Mouse (Mus musculus) heart, adult 2 months (tissue): Measurements from ENCODE around the gene Slc22a2. TPM values are rescaled to one million over a fixed set of nuclear protein-coding genes. Genes with fewer than 3 reads are reported as not detected.
"Not testable (repeated sequence)": the region's sequence is repeated elsewhere in the genome, so short reads cannot be mapped to it uniquely, and the experiment has no call there.

Experiments used
- DNase-seq, 2 experiments: peaks; one replicate each; pipeline ENCODE4 v3.0.0; 2021
- H3K27ac ChIP-seq: fragments of 200-600 bp; 2 replicates; pipeline ENCODE4 v1.8.1; 2022
- H3K27me3 ChIP-seq: fragments of 200-500 bp; 2 replicates; pipeline ENCODE4 v1.6.1; 2012; ENCODE audit warnings: mild to moderate bottlenecking, low read length, inconsistent platforms, mixed read lengths; ENCODE audit not compliant: control insufficient read depth, insufficient read depth
- H3K36me3 ChIP-seq: fragments of 200-500 bp; 2 replicates; pipeline ENCODE4 v1.6.1; 2012; ENCODE audit warnings: low read length, inconsistent platforms; ENCODE audit not compliant: control insufficient read depth, insufficient read depth
- H3K4me1 ChIP-seq: fragments of 200-500 bp; 2 replicates; pipeline ENCODE4 v1.6.1; 2011; ENCODE audit warnings: low read length; ENCODE audit not compliant: control insufficient read depth, insufficient read depth
- H3K4me3 ChIP-seq: fragments of 200-600 bp; 2 replicates; pipeline ENCODE4 v1.8.1; 2022
- H3K79me2 ChIP-seq: fragments of 200-500 bp; replicated peaks from 2 replicates; pipeline ENCODE4 v1.6.1; 2012; ENCODE audit warnings: mild to moderate bottlenecking, inconsistent platforms, low read length, moderate library complexity, mixed read lengths; ENCODE audit not compliant: control insufficient read depth, insufficient read depth
- H3K9ac ChIP-seq: fragments of 200-500 bp; 2 replicates; pipeline ENCODE4 v1.6.1; 2012; ENCODE audit warnings: low read depth, mild to moderate bottlenecking, control low read depth, inconsistent platforms, low read length, mixed read lengths
- CTCF ChIP-seq: fragments of 200-600 bp; IDR thresholded peaks from 2 replicates; pipeline ENCODE4 v1.8.1; 2022; ENCODE audit warnings: antibody characterized with exemption, mild to moderate bottlenecking, moderate library complexity
- EP300 ChIP-seq: fragments of 200-500 bp; IDR thresholded peaks from 2 replicates; pipeline ENCODE4 v1.6.1; 2011; ENCODE audit warnings: low read depth, low read length, control low read depth; ENCODE audit not compliant: insufficient read depth
- POLR2A ChIP-seq: fragments of 200-500 bp; IDR thresholded peaks from 2 replicates; pipeline ENCODE4 v1.6.1; 2011; ENCODE audit warnings: mild to moderate bottlenecking, low read depth, low read length, control low read depth; ENCODE audit not compliant: insufficient read depth
- WGBS: fragments of 180-500 bp; shearing (Covaris S2); methylation state at CpG from one replicate; pipeline ENCODE4 v1.1.7; 2018; 5-methylcytosine and 5-hydroxymethylcytosine counted together
- intact Hi-C: fragments of 180-260 bp; cut with DNase I; formaldehyde crosslinking; loops from one replicate; pipeline ENCODE4 v1.15.1; 2025
- long read RNA-seq: library from polyadenylated mRNA; stranded (forward); transcript quantifications from one replicate; pipeline ENCODE4 v2.0.0, GENCODE M21; 2021
- polyA plus RNA-seq: library from polyadenylated mRNA; depleted of rRNA; stranded (reverse); fragments of >200 nt; gene quantifications from 2 replicates; pipeline ENCODE4 v1.2.3, GENCODE M21; 2012; rRNA removed
- total RNA-seq, 2 experiments: library from RNA; stranded (reverse); gene quantifications; 2 replicates each; pipeline ENCODE4 v1.2.3; 2021

Gene Slc22a2
- total RNA-seq (not detected), polyA plus RNA-seq (0.20 TPM in 1 of 2 replicates, not detected in the other)
- long read RNA-seq = 0 reads

GRCm38 (mm10) chr17:12583991-12584390, at the start of gene Slc22a2:
Gene Slc22a2, plus strand, starts transcription at chr17:12584132.
- DNase-seq = no peak
- no peaks in the 10 kb centered on the region for H3K36me3 ChIP-seq
- no peak for TF ChIP-seq CTCF
- no peak for TF ChIP-seq POLR2A
- TF ChIP-seq EP300 = no peak
- H3K4me1 ChIP-seq = no peaks in the 10 kb centered on the region
- intact Hi-C loops = no loop called here
- no peak within 1 kb of the TSS for H3K27ac ChIP-seq
- H3K4me3 ChIP-seq = no peak within 1 kb of the TSS
- no peaks in the 10 kb centered on the region for H3K27me3 ChIP-seq
- 71% methylated on average over 10 of the region's 10 CpGs for WGBS
- H3K9ac ChIP-seq = no peak within 1 kb of the TSS
- H3K79me2 ChIP-seq = no peaks in the 10 kb centered on the region

DNA sequence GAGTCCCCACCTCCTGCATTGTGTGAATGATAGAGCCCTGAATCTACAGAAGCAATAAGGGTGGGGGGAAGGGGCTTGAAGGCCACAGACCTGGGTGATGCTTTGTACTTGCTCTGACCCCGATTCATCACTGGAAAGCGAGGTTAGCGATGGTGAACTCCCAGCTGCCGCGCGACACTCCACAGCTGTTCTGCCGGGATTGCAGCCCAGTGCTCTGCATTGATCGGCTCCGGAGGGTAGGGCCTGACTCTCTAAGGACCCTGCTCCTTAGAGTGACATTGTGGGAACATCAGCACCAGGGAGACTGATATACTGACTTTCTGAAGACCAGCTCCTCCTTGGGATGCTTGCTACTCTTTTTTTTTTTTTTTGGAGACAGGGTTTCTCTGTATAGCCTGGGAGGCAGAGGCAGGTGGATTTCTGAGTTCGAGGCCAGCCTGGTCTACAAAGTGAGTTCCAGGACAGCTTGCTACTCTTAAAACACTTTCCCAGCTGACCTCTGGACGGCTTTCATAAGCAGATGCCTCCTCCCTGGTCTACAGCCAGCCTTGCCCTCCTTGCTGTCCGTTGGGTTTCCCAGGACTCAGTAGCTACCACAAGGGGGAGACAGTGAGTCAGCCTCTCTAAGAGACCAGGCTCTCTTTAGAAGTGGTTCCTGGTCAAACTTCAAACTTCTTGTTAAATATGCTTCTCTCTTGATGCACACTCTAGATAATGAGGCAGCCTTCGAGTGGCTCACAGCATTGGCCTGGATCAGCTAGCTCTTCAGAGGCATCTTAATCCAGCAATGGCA, 49.4 kb upstream of the Slc22a2 start:
- Histone ChIP-seq H3K4me3 (no peak overlapping the region), H3K36me3 (no peaks in the 10 kb centered on the region), H3K27ac (no peak overlapping the region), H3K27me3 (no peaks in the 10 kb centered on the region), H3K4me1 (peaks cover 3% of the 10 kb centered on the region), H3K79me2 (no peaks in the 10 kb centered on the region), H3K9ac (no peak overlapping the region)
- intact Hi-C loops = loop anchor here (1.0 to 2.0 kb wide), 3 partner anchors 118 to 276 kb away; no protein-coding TSS in a partner anchor
- TF ChIP-seq CTCF = peak; percentile 96
- TF ChIP-seq POLR2A = no peak
- no peak for TF ChIP-seq EP300
- DNase-seq = peak; percentile 58 to 60
- WGBS = 57% methylated on average over 13 of the region's 13 CpGs

- Histone ChIP-seq H3K36me3 (no peaks in the 10 kb centered on the region), H3K79me2 (no peaks in the 10 kb centered on the region), H3K4me1 (no peaks in the 10 kb centered on the region), H3K4me3 (no peak overlapping the region), H3K9ac (no peak overlapping the region), H3K27ac (no peak overlapping the region), H3K27me3 (no peaks in the 10 kb centered on the region)
- TF ChIP-seq CTCF = peak; percentile 45
- TF ChIP-seq POLR2A = no peak
- no peak for TF ChIP-seq EP300
- WGBS = 76% methylated on average over 4 of the region's 4 CpGs
- no peak for DNase-seq
- intact Hi-C loops = loop anchor here (5.0 kb wide), 1 partner anchor 95 kb away; no protein-coding TSS in a partner anchor
Observed at GRCm38 (mm10) chr17:12562215-12562614, 21.7 kb upstream of the Slc22a2 start.

- not testable (repeated sequence) for H3K79me2 ChIP-seq, H3K36me3 ChIP-seq, H3K4me1 ChIP-seq, H3K27me3 ChIP-seq, H3K4me3 ChIP-seq, H3K27ac ChIP-seq, DNase-seq, H3K9ac ChIP-seq
- intact Hi-C loops = loop anchor here (5.0 kb wide), 1 partner anchor 93 kb away; no protein-coding TSS in a partner anchor
- WGBS = 91% methylated on average over 6 of the region's 6 CpGs
Observed at GRCm38 (mm10) chr17:12564481-12565000, 19.4 kb upstream of the Slc22a2 start.

DNA sequence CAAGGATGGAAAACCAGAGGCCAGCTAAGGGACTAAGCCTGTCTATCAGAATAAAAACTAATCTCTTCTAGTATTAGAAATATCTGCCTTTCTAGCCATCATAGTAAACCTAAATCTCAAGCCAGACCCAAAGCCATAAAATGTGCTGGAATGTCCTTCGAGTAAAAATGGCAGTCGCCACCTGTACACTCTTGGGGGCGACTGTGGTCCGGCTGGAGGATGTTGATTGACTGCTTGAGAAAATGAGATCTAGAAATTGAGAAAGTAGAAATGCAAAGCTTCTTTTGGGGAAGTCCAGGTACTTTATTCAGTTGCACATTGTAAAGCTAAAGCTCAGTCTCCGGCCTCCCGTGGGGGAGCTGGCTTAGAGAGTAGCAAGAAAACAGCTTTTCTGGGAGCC, 18.5 kb upstream of the Slc22a2 start:
- WGBS = 91% methylated on average over 6 of the region's 6 CpGs
- Histone ChIP-seq H3K9ac (no peak overlapping the region), H3K79me2 (no peaks in the 10 kb centered on the region), H3K36me3 (no peaks in the 10 kb centered on the region), H3K4me1 (no peaks in the 10 kb centered on the region), H3K27me3 (no peaks in the 10 kb centered on the region), H3K27ac (no peak overlapping the region), H3K4me3 (no peak overlapping the region)
- TF ChIP-seq POLR2A (no peak), EP300 (no peak), CTCF (no peak)
- DNase-seq = no peak
- intact Hi-C loops = no loop called here

DNA sequence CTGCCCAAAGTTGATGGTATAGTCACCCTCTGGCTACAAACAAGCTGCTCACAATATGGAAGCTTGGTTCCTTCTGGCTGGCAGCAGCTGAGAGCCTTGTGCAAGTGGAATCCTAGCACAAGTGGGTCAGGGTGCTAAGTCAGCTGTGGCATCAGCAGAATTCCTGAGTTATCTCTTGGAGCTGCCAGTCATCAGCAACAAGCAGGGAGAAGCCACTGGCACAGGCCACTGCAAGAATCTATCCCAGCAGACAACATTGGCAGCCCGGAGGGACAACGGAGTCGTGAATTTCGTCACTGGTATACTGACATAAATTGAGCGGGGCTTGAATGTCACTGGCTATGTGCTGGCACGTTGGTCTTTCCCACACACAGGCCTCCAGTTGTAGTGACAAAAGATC, 12.6 kb upstream of the Slc22a2 start:
- Histone ChIP-seq H3K4me1 (peaks cover 3% of the 10 kb centered on the region), H3K36me3 (no peaks in the 10 kb centered on the region), H3K4me3 (no peak overlapping the region), H3K79me2 (no peaks in the 10 kb centered on the region), H3K27ac (peak overlapping the region; percentile 71), H3K27me3 (no peaks in the 10 kb centered on the region), H3K9ac (no peak overlapping the region)
- intact Hi-C loops = no loop called here
- peak; percentile 45 to 76 for DNase-seq
- TF ChIP-seq EP300 (peak; percentile 62; the same call in 1 of the 2 replicates), POLR2A (no peak)
- 52% methylated on average over 6 of the region's 6 CpGs for WGBS
